8 mouse cellular contexts compared by ENCODE assay signal in genomic region chr2:103566713-103567521, GRCm38 (mm10). TPM values are rescaled to one million over a fixed set of nuclear protein-coding genes. Genes with fewer than 3 reads are reported as not detected.
A peak's percentile ranks its signal among the peaks of the same experiment; 100 is the strongest.
DNase-seq lines count a peak whose midpoint lies in the region; ATAC-seq and TF ChIP-seq lines count a peak whose summit lies in the region.

No protein-coding gene starts in this region.

- H3K36me3 ChIP-seq in forebrain, embryonic 14.5 days (ENCODE audit: control insufficient read depth, insufficient read depth, low read length): no peaks in the 10 kb centered on the region
- H3K36me3 ChIP-seq in lung, embryonic 14.5 days (ENCODE audit: insufficient read depth): no peaks in the 10 kb centered on the region

- H3K4me1 ChIP-seq in forebrain, embryonic 14.5 days (ENCODE audit: control insufficient read depth, insufficient read depth, low read length): peaks cover 27% of the 10 kb centered on the region
- peaks cover 18% of the 10 kb centered on the region for H3K4me1 ChIP-seq in lung, embryonic 14.5 days (ENCODE audit: insufficient read depth)

- WGBS in forebrain, embryonic 14.5 days: under 1% methylated on average over 79 of the region's 79 CpGs
- WGBS in lung, embryonic 14.5 days: under 1% methylated on average over 79 of the region's 79 CpGs

- peak overlapping the region; percentile 99 for H3K4me2 ChIP-seq in forebrain, embryonic 14.5 days (ENCODE audit: low read length)
- H3K4me2 ChIP-seq in lung, embryonic 14.5 days: peak overlapping the region; percentile 97

- peak overlapping the region; percentile 58 for H3K4me3 ChIP-seq in forebrain, embryonic 14.5 days (ENCODE audit: low read depth, low read length)
- peak overlapping the region; percentile 50 for H3K4me3 ChIP-seq in lung, embryonic 14.5 days (ENCODE audit: low read depth, low read length)

- no peak for TF ChIP-seq CTCF in brain, embryonic 14.5 days (IDR thresholded peaks at IDR 0.05; ENCODE audit: borderline replicate concordance, extremely low read depth, insufficient read depth, insufficient read length)
- TF ChIP-seq CTCF in lung, embryonic 14.5 days (IDR thresholded peaks at IDR 0.05; ENCODE audit: low read depth): peak; percentile 30

- peak overlapping the region; percentile 68 for H3K9ac ChIP-seq in forebrain, embryonic 14.5 days (ENCODE audit: low read length)
- H3K9ac ChIP-seq in lung, embryonic 14.5 days: peak overlapping the region; percentile 60

- ATAC-seq in forebrain, embryonic 14.5 days: peak; percentile 31
- peak; percentile 28 for ATAC-seq in lung, embryonic 14.5 days (ENCODE audit: insufficient read depth)

- TF ChIP-seq POLR2A in brain, embryonic 14.5 days (IDR thresholded peaks at IDR 0.05; ENCODE audit: borderline replicate concordance, extremely low read depth, insufficient read depth, insufficient read length, poor library complexity, severe bottlenecking): no peak

- 0 out of 2 replicates have a peak, but pooled peaks cover 3% of the 10 kb centered on the region for H3K27me3 ChIP-seq in forebrain, embryonic 14.5 days (replicated peaks; ENCODE audit: control insufficient read depth, insufficient read depth, low read length)
- H3K27me3 ChIP-seq in lung, embryonic 14.5 days (ENCODE audit: insufficient read depth, low read length): no peaks in the 10 kb centered on the region

- intact Hi-C loops in heart, postnatal 14 days (cut with DNase I): loop anchor here (2.0 to 5.0 kb wide), 6 partner anchors 26 to 415 kb away; no protein-coding TSS in a partner anchor

- DNase-seq in CD8-positive naive resting alpha-beta T cell, adult 2 months (ENCODE audit: low read depth in 2 of 2, low spot score in 2 of 2): peak; percentile 30 to 51
- DNase-seq in brain, embryonic 14.5 days (ENCODE audit: low read depth): peak; percentile 73
- peak; percentile 62 for DNase-seq in forebrain, embryonic 14.5 days (ENCODE audit: low spot score)
- peak; percentile 66 to 69 for DNase-seq in heart, postnatal 14 days
- DNase-seq in kidney, postnatal 4 days: peak; percentile 76 to 85
- DNase-seq in lung, embryonic 14.5 days: peak; percentile 79
- DNase-seq in ovary, adult 18-20 months (ENCODE audit: low spot score): peak; percentile 50
- peak; percentile 18 to 48 for DNase-seq in thymus, postnatal 10 days (ENCODE audit: low spot score in 2 of 2)

- peak overlapping the region; percentile 65 for H3K27ac ChIP-seq in forebrain, embryonic 14.5 days (ENCODE audit: low read depth, low read length)
- H3K27ac ChIP-seq in lung, embryonic 14.5 days (ENCODE audit: low read depth): peak overlapping the region; percentile 86

- H3K9me3 ChIP-seq in forebrain, embryonic 14.5 days (replicated peaks; ENCODE audit: control insufficient read depth, low read length): no peaks in the 10 kb centered on the region
- H3K9me3 ChIP-seq in lung, embryonic 14.5 days (ENCODE audit: low read depth, low read length): no peaks in the 10 kb centered on the region

RNA-seq across cellular contexts. Expression of gene Abtb2, which starts 0.8 kb away (rescaled TPM):
- 14.3 and 16.7 TPM in 2 replicates for polyA plus RNA-seq in brain, embryonic 14.5 days (2012; rRNA removed)
- 3.8 and 5.9 TPM in 2 replicates for polyA plus RNA-seq in forebrain, embryonic 14.5 days (2014; fragmentation: Nextera tagmentation; extraction: Ambion mirVana)
- total RNA-seq in heart, postnatal 14 days (2021): 10 to 100 TPM; 18.1 to 21.6 TPM
- polyA plus RNA-seq in lung, embryonic 14.5 days (2014; fragmentation: Nextera tagmentation; extraction: Ambion mirVana): 6.5 and 8.0 TPM in 2 replicates

Comparison
In these comparisons a context has a peak if more than half of its experiments do, and no peak if none do; other contexts are left out.
1. Peak in every context shown above with its lines: DNase-seq, ATAC-seq, H3K4me3 ChIP-seq and H3K27ac ChIP-seq.